Mouse (Mus musculus) E14TG2a.4 (cell line): Measurements from ENCODE around the gene Gprasp1.

Source experiments
- CTCF ChIP-seq: conservative IDR thresholded peaks from 2 replicates; pipeline ENCODE4 v1.5.1; 2014; ENCODE audit warnings: low read length
- NANOG ChIP-seq: IDR thresholded peaks from 2 replicates; pipeline ENCODE4 v1.6.1; 2014; ENCODE audit warnings: borderline replicate concordance, low read length, mixed read lengths
- POU5F1 ChIP-seq: IDR thresholded peaks from 2 replicates; pipeline ENCODE4 v1.6.1; 2014; ENCODE audit warnings: low read length, borderline replicate concordance

DNA sequence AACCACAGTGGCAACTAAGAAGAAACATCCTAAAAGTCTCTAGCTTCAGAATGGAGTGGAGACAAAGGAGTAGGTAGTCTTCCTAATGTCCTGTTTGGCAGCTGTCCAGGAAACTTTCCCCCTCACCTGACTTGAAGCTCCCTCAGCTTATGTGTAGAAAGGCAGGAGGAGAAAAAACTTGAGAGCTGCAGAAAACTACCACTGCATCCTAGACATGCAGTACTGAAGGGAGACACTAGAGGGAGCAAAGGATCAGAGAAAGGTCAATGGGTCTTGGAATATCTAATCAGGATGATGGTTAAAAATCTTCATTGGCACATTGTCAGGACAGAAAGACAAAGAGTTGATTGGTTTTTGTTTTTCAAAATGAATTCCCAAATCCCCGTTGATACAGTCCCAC lies 63.2 kb downstream of the Gprasp1 start:
- TF ChIP-seq CTCF (peak; percentile 75), NANOG (no peak), POU5F1 (no peak)
